Mouse (Mus musculus) lung, postnatal 10 days (tissue): ENCODE results near the gene Ankle1.
"Not testable (repeated sequence)": the region's sequence is repeated elsewhere in the genome, so short reads cannot be mapped to it uniquely, and the experiment has no call there.

ENCODE experiments used
- DNase-seq: peaks from one replicate; pipeline ENCODE4 v3.0.0; 2021

The Ankle1 gene

GRCm38 (mm10) chr8:71408231-71408630, 2.4 kb downstream of the Ankle1 start:
- DNase-seq, result no peak

GRCm38 (mm10) chr8:71411535-71412273, 5.9 kb downstream of the Ankle1 start:
- no peak for DNase-seq

- DNase-seq, result no peak
Measured at GRCm38 (mm10) chr8:71422121-71422520, 16.3 kb downstream of the Ankle1 start.

- not testable (repeated sequence) for DNase-seq
Measured at GRCm38 (mm10) chr8:71432935-71433334, 27.1 kb downstream of the Ankle1 start.

- DNase-seq, result no peak
Measured at GRCm38 (mm10) chr8:71437041-71437440, 31.2 kb downstream of the Ankle1 start.

GRCm38 (mm10) chr8:71441404-71441803, 35.6 kb downstream of the Ankle1 start:
- peak; percentile 74 for DNase-seq

GRCm38 (mm10) chr8:71445096-71445495, 39.3 kb downstream of the Ankle1 start:
- DNase-seq, result no peak

GRCm38 (mm10) chr8:71451337-71451736, 45.5 kb downstream of the Ankle1 start:
- DNase-seq, result no peak

GRCm38 (mm10) chr8:71451777-71452176, 46.0 kb downstream of the Ankle1 start:
- DNase-seq, result no peak

GRCm38 (mm10) chr8:71452669-71453068, 46.9 kb downstream of the Ankle1 start:
- DNase-seq, result no peak

- no peak for DNase-seq
Measured at GRCm38 (mm10) chr8:71454668-71455067, 48.9 kb downstream of the Ankle1 start.

- DNase-seq, result no peak
Measured at GRCm38 (mm10) chr8:71456906-71457305, 51.1 kb downstream of the Ankle1 start.

- DNase-seq, result no peak
Measured at GRCm38 (mm10) chr8:71457659-71458270, 52.0 kb downstream of the Ankle1 start.
